Mouse (Mus musculus) neural tube, embryonic 13.5 days (tissue): Measurements from ENCODE around the gene Sesn2. TPM values are rescaled to one million over a fixed set of nuclear protein-coding genes. Genes with fewer than 3 reads are reported as not detected.

Experiments
- ATAC-seq: fragments of 200-750 bp; cut with Nextera tagmentation; 2 replicates; pipeline ENCODE4 v1.8.0; 2017; ENCODE audit warnings: low read depth, mild to moderate bottlenecking, moderate TSS enrichment, moderate library complexity
- H3K27ac ChIP-seq: fragments of 300-500 bp; sonication (generic); replicated peaks from 2 replicates; pipeline ENCODE4 v1.5.1; 2015; ENCODE audit warnings: moderate library complexity, mild to moderate bottlenecking, inconsistent platforms
- H3K27me3 ChIP-seq: fragments of 300-500 bp; sonication (generic); 2 replicates; pipeline ENCODE4 v1.6.1; 2015; ENCODE audit warnings: mild to moderate bottlenecking, inconsistent platforms
- H3K36me3 ChIP-seq: fragments of 300-500 bp; sonication (generic); 2 replicates; pipeline ENCODE4 v1.6.1; 2015; ENCODE audit warnings: mild to moderate bottlenecking, inconsistent platforms
- H3K4me1 ChIP-seq: fragments of 300-500 bp; sonication (generic); replicated peaks from 2 replicates; pipeline ENCODE4 v1.6.1; 2015; ENCODE audit warnings: inconsistent platforms
- H3K4me2 ChIP-seq: fragments of 300-500 bp; sonication (generic); 2 replicates; pipeline ENCODE4 v1.6.1; 2015; ENCODE audit warnings: inconsistent platforms, mild to moderate bottlenecking, moderate library complexity
- H3K4me3 ChIP-seq: fragments of 300-500 bp; sonication (generic); 2 replicates; pipeline ENCODE4 v1.5.1; 2015; ENCODE audit warnings: mild to moderate bottlenecking, inconsistent platforms
- H3K9ac ChIP-seq: fragments of 300-500 bp; sonication (generic); 2 replicates; pipeline ENCODE4 v1.6.1; 2015; ENCODE audit warnings: moderate library complexity, mild to moderate bottlenecking, inconsistent platforms
- H3K9me3 ChIP-seq: fragments of 300-500 bp; sonication (generic); 2 replicates; pipeline ENCODE4 v1.6.1; 2016; ENCODE audit warnings: inconsistent platforms
- WGBS: fragments of 180-500 bp; shearing (Covaris S2); methylation state at CpG from one replicate; pipeline ENCODE4 v1.1.7; 2015; 5-methylcytosine and 5-hydroxymethylcytosine counted together
- polyA plus RNA-seq: library from polyadenylated mRNA; unstranded; fragments of >200 nt; fragmentation: Nextera tagmentation; extraction: Ambion mirVana; gene quantifications from 2 replicates; pipeline ENCODE4 v1.2.1, GENCODE M21; 2015

Sesn2 gene
- polyA plus RNA-seq, 1 experiment from 2014 or later, result 6.8 TPM

- Histone ChIP-seq H3K4me3 (no peak overlapping the region), H3K4me1 (peaks cover 26% of the 10 kb centered on the region), H3K27ac (no peak overlapping the region), H3K27me3 (peaks cover 14% of the 10 kb centered on the region), H3K9ac (no peak overlapping the region), H3K36me3 (no peaks in the 10 kb centered on the region), H3K9me3 (no peaks in the 10 kb centered on the region), H3K4me2 (no peak overlapping the region)
- ATAC-seq, result no peak
- 83% methylated on average over 3 of the region's 3 CpGs for WGBS
Measured at GRCm38 (mm10) chr4:132512080-132512479, 1.8 kb upstream of the Sesn2 start.

- H3K27ac ChIP-seq, result peak overlapping the region; percentile 81
- H3K4me2 ChIP-seq, result peak overlapping the region; percentile 94
- under 1% methylated on average over 52 of the region's 52 CpGs for WGBS
- H3K9me3 ChIP-seq, result no peaks in the 10 kb centered on the region
- peak overlapping the region; percentile 86 for H3K4me3 ChIP-seq
- H3K36me3 ChIP-seq, result no peaks in the 10 kb centered on the region
- H3K27me3 ChIP-seq, result peaks cover 14% of the 10 kb centered on the region
- peaks cover 17% of the 10 kb centered on the region for H3K4me1 ChIP-seq
- peak; percentile 78 for ATAC-seq
- H3K9ac ChIP-seq, result peak overlapping the region; percentile 80
Measured at GRCm38 (mm10) chr4:132509621-132510296, 542 bp downstream of the Sesn2 start.

DNA sequence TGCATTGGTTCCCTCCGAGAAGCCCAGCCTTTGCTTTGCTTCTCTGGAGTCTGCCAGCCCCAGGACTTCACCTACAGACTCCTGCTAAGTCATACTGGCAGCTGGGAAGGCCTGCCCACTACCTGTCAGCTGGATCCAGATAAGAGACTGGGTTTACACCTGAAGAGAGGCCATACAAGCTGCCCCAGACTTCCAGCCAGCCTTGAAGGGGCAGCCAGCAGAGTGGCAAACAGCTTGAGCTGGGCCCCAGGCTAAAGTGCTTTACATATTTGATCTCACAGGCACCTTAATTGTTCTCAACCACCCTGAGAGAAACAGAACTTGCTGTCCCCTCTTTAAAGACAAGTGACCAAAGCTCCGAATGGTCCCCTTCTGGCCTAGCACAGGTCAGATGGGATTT, 3.1 kb downstream of the Sesn2 start:
- Histone ChIP-seq H3K9me3 (no peaks in the 10 kb centered on the region), H3K4me3 (no peak overlapping the region), H3K4me1 (peaks cover 10% of the 10 kb centered on the region), H3K27me3 (0 out of 2 replicates have a peak, but pooled peaks cover 6% of the 10 kb centered on the region), H3K36me3 (no peaks in the 10 kb centered on the region), H3K4me2 (no peak overlapping the region), H3K9ac (no peak overlapping the region), H3K27ac (no peak overlapping the region)
- ATAC-seq, result no peak
- 49% methylated on average over 2 of the region's 2 CpGs for WGBS

DNA sequence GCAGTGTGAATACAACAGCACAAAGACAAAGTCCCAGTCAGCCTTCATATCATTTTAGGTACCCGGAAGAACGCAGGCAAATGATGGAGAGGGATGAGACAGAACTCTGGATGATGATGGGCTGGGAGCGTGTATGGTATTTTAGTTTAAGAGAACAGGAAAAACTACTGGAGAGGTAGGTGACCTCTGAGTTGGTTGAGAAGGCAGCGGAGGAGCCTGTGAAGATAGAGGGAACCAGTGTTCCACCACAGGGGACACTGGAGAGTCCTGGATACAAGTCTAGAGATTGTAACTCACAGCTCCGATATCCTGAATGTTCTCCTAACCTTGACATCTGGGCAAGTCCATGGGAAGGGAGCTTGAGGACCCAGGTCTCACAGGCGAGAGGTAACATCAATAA, 4.1 kb downstream of the Sesn2 start:
- Histone ChIP-seq H3K4me2 (no peak overlapping the region), H3K9ac (no peak overlapping the region), H3K4me3 (no peak overlapping the region), H3K36me3 (no peaks in the 10 kb centered on the region), H3K9me3 (no peaks in the 10 kb centered on the region), H3K4me1 (peaks cover 10% of the 10 kb centered on the region), H3K27ac (no peak overlapping the region), H3K27me3 (0 out of 2 replicates have a peak, but pooled peaks cover 5% of the 10 kb centered on the region)
- ATAC-seq, result no peak
- WGBS, result 64% methylated on average over 6 of the region's 6 CpGs

DNA sequence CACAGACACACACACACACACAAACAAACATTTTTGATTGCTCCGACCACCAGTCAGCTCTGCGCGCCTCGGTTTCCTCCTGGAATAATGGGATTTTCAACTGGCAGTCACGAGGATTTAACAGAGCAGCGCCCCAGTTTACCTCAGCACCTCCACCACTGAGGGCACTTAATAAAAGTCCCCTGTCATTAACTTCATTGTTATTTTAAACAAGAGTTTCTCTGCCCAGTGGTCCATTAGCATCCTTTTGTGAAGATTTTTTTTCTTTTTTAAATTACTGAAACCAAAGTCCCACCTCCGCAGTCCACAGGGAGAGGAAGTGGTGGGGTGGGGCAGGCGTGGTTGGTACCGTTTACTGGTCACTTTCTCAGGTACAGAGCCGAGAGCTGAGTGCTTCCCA, 4.5 kb downstream of the Sesn2 start:
- 0 out of 2 replicates have a peak, but pooled peaks cover under 1% of the 10 kb centered on the region for H3K27me3 ChIP-seq

DNA sequence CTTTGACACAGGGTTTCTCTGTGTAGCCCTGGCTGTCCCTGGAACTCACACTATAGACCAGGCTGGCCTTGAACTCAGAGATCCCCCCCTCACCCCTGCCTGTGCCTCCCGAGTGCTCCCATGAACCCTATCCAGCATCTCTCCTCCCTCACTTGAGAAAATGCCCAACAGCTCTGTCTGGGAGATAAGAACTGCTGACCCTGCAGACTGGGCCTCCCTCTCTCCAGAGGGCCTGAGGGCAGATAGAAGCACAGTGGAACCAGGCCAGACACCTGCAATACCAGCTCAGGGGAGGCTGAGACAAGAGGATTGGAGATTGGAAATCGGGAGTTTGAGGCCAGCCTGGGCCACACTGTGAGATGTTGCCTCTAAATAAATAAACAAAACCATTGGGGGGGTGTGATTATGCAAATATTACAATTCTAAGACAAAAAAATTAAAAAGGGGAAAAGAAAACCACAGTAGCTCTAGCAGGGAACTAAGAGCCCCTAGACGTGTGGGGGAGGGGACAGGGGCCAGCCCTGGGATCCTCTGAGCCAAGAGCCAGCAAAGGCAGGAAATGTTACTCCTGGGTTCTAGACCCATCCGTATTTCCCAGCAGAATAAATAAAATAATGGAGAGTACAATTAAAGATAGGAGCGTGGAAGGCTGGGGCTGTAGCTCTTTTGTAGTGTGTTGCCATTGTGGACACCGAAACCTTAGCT, 5.1 kb downstream of the Sesn2 start:
- ATAC-seq, result no peak

More for the DNA sequence above, 4.5 kb downstream of the Sesn2 start:
- H3K4me3 ChIP-seq, result no peak overlapping the region
- H3K9ac ChIP-seq, result no peak overlapping the region
- H3K27ac ChIP-seq, result no peak overlapping the region
- H3K4me2 ChIP-seq, result no peak overlapping the region
- H3K4me1 ChIP-seq, result peaks cover 10% of the 10 kb centered on the region
- no peaks in the 10 kb centered on the region for H3K9me3 ChIP-seq
- H3K36me3 ChIP-seq, result no peaks in the 10 kb centered on the region
- WGBS, result 26% methylated on average over 10 of the region's 10 CpGs
- ATAC-seq, result no peak

DNA sequence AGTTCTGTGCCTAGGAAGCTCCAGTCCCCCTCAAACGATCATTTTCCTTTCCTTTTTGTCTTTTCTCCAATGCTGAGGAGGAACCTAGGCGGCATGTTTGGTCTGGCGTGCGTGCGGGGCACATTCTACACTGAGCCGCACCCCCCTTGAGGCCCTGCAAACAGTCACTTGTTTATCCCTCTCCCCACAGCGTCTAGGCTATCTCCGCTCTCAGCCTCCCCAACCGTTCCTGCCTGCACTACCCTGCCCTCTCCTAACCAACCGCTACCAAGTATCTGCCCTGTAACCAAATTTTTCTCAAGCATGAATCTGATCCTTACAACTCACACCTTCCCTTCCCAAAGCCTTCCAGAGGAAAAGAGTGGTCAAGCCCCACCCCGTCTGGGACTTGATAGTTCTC, 7.0 kb downstream of the Sesn2 start:
- peaks cover 2% of the 10 kb centered on the region for H3K4me1 ChIP-seq
- no peak overlapping the region for H3K27ac ChIP-seq
- no peak overlapping the region for H3K4me2 ChIP-seq
- WGBS, result 84% methylated on average over 11 of the region's 11 CpGs
- no peaks in the 10 kb centered on the region for H3K27me3 ChIP-seq
- no peak overlapping the region for H3K4me3 ChIP-seq
- no peak for ATAC-seq
- H3K9ac ChIP-seq, result no peak overlapping the region
- H3K9me3 ChIP-seq, result no peaks in the 10 kb centered on the region
- peaks cover 4% of the 10 kb centered on the region for H3K36me3 ChIP-seq

More for the DNA sequence above, 5.1 kb downstream of the Sesn2 start:
- Histone ChIP-seq H3K4me2 (no peak overlapping the region), H3K36me3 (no peaks in the 10 kb centered on the region), H3K9me3 (no peaks in the 10 kb centered on the region), H3K4me3 (no peak overlapping the region), H3K9ac (no peak overlapping the region), H3K27me3 (no peaks in the 10 kb centered on the region), H3K4me1 (peaks cover 10% of the 10 kb centered on the region), H3K27ac (no peak overlapping the region)
- 60% methylated on average over 6 of the region's 6 CpGs for WGBS

GRCm38 (mm10) chr4:132501639-132502038, 8.7 kb downstream of the Sesn2 start:
- H3K4me2 ChIP-seq, result no peak overlapping the region
- no peak overlapping the region for H3K27ac ChIP-seq
- H3K4me1 ChIP-seq, result no peaks in the 10 kb centered on the region
- no peak overlapping the region for H3K4me3 ChIP-seq
- ATAC-seq, result no peak
- no peaks in the 10 kb centered on the region for H3K27me3 ChIP-seq
- H3K36me3 ChIP-seq, result peaks cover 20% of the 10 kb centered on the region
- no peaks in the 10 kb centered on the region for H3K9me3 ChIP-seq
- 95% methylated on average over 6 of the region's 6 CpGs for WGBS
- no peak overlapping the region for H3K9ac ChIP-seq

- Histone ChIP-seq H3K27me3 (no peaks in the 10 kb centered on the region), H3K4me2 (no peak overlapping the region), H3K9ac (no peak overlapping the region), H3K4me1 (peaks cover 14% of the 10 kb centered on the region), H3K4me3 (no peak overlapping the region), H3K36me3 (peaks cover 31% of the 10 kb centered on the region), H3K27ac (no peak overlapping the region), H3K9me3 (no peaks in the 10 kb centered on the region)
- no peak for ATAC-seq
- WGBS, result 91% methylated on average over 20 of the region's 20 CpGs
Measured at GRCm38 (mm10) chr4:132494271-132494918, 15.9 kb downstream of the Sesn2 start.

DNA sequence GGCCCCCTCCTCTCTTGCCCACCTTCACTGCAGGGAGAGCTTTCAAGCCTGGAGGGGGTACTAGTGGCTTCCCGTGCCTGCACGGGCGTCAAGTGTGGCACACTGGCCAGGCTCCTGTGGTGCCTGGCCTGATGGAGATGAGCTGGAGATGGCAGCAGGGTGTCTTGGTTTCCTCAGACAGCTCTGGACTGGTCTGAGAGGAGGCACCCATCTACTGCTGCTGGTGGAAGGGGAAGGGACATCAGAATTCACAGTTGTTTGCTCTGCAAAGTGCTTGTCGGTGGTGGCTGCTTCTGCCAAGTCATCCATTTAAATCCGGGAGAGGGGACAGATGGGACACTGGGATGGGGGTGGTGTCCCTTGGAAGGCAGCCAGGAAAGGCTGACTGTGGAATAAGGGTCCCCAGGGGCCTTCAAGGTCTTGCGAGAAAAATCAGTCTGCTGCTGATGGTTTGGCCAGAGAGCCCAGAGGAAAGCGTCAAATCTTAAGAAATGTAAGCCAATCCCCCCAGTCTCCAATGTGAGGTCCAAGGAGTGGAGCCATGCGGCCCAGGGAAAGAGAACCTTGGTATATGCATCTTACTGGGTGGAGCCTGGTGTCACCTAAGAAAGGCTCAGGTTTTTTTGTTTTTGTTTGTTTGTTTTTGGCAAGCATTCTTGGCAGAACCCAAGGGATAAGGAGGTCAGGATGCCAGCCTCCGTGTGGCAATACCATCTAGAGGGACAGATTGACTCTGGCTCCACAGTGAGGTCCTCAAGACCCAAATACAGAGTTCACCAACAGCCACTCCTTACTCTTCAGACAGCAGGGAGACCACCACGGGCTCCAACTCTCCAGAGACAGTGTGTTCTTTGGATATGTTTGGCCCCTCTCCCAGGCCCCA, 17.9 kb downstream of the Sesn2 start:
- WGBS, result 52% methylated on average over 10 of the region's 10 CpGs
- Histone ChIP-seq H3K4me1 (peaks cover 14% of the 10 kb centered on the region), H3K27me3 (no peaks in the 10 kb centered on the region), H3K27ac (peak overlapping the region; percentile 68; the same call in 1 of the 2 replicates), H3K36me3 (peaks cover 19% of the 10 kb centered on the region; the same call in 1 of the 2 replicates), H3K9me3 (no peaks in the 10 kb centered on the region), H3K9ac (0 out of 2 replicates have a peak overlapping the region, but pooled peaks have one; percentile 34), H3K4me3 (no peak overlapping the region), H3K4me2 (no peak overlapping the region)
- ATAC-seq, result no peak

GRCm38 (mm10) chr4:132491748-132492147, 18.6 kb downstream of the Sesn2 start:
- Histone ChIP-seq H3K4me3 (no peak overlapping the region), H3K27ac (peak overlapping the region; percentile 68; the same call in 1 of the 2 replicates), H3K27me3 (no peaks in the 10 kb centered on the region), H3K4me2 (no peak overlapping the region), H3K9me3 (no peaks in the 10 kb centered on the region), H3K4me1 (peaks cover 14% of the 10 kb centered on the region), H3K9ac (0 out of 2 replicates have a peak overlapping the region, but pooled peaks have one; percentile 34), H3K36me3 (peaks cover 12% of the 10 kb centered on the region; the same call in 1 of the 2 replicates)
- 76% methylated on average over 6 of the region's 6 CpGs for WGBS
- no peak for ATAC-seq
